Mouse (Mus musculus) G1E (cell line): ENCODE data around the gene Wdr54. TPM values are rescaled to one million over a fixed set of nuclear protein-coding genes. Genes with fewer than 3 reads are reported as not detected.

Source experiments
- ATAC-seq: 2 replicates; pipeline ENCODE4 v1.8.0; 2016; ENCODE audit warnings: mild to moderate bottlenecking; ENCODE audit not compliant: insufficient number of reproducible peaks, poor library complexity, low FRiP score, severe bottlenecking; ENCODE audit errors: extremely low read depth
- DNase-seq: peaks from one replicate; pipeline ENCODE4 v3.0.0; 2012; ENCODE audit warnings: low spot score
- H3K27me3 ChIP-seq: 2 replicates; pipeline ENCODE4 v1.6.1; 2012; ENCODE audit warnings: mild to moderate bottlenecking, low read length, inconsistent platforms; ENCODE audit not compliant: insufficient read depth
- H3K36me3 ChIP-seq: replicated peaks from 2 replicates; pipeline ENCODE3; 2012; ENCODE audit warnings: mild to moderate bottlenecking, inconsistent platforms
- H3K4me1 ChIP-seq: 2 replicates; pipeline ENCODE4 v1.6.1; 2012; ENCODE audit warnings: low read depth, low read length, inconsistent platforms, mixed read lengths; ENCODE audit not compliant: insufficient read depth
- H3K4me3 ChIP-seq: 2 replicates; pipeline ENCODE4 v1.5.1; 2012; ENCODE audit warnings: low read depth, mild to moderate bottlenecking, inconsistent platforms, low read length, moderate library complexity, mixed read lengths
- H3K9me3 ChIP-seq: replicated peaks from 2 replicates; pipeline ENCODE4 v1.6.1; 2012; ENCODE audit warnings: inconsistent platforms
- CTCF ChIP-seq: IDR thresholded peaks from 2 replicates; pipeline ENCODE4 v1.5.1; 2012; ENCODE audit warnings: low read depth, low read length, inconsistent platforms, mixed read lengths
- GATA1 ChIP-seq: IDR thresholded peaks from 2 replicates; pipeline ENCODE4 v1.6.1; 2012; ENCODE audit warnings: borderline replicate concordance, low read length, inconsistent platforms, mixed read lengths
- GATA2 ChIP-seq: IDR thresholded peaks from 2 replicates; pipeline ENCODE4 v1.6.1; 2012; ENCODE audit warnings: low read depth, low read length, inconsistent platforms, borderline replicate concordance
- POLR2AphosphoS5 ChIP-seq: IDR thresholded peaks from 2 replicates; pipeline ENCODE4 v1.6.1; 2012; ENCODE audit warnings: low read depth, low read length, inconsistent platforms; ENCODE audit not compliant: insufficient replicate concordance
- TAL1 ChIP-seq: conservative IDR thresholded peaks from 2 replicates; pipeline ENCODE4 v1.6.1; 2012; ENCODE audit warnings: low read depth, low read length, inconsistent platforms, mixed read lengths
- polyA plus RNA-seq: library from polyadenylated mRNA; stranded (reverse); fragments of >175 nt; gene quantifications from 2 replicates; pipeline ENCODE4 v1.2.3, GENCODE M21; 2012
- total RNA-seq, 2 experiments: library from RNA; stranded (forward) in 1 of 2; stranded (reverse) in 1 of 2; fragments of 200-1000 nt in 1 of 2; fragments of >200 nt in 1 of 2; fragmentation: Nextera tagmentation in 1 of 2; gene quantifications; 2 replicates each; pipeline ENCODE4 v1.2.3; 2014 to 2017

The Wdr54 gene
- total and polyA plus RNA-seq, 3 experiments = 0.27 TPM; not detected in 2

- no peak for TF ChIP-seq TAL1
- TF ChIP-seq POLR2AphosphoS5 = no peak
- no peak for TF ChIP-seq GATA2
- TF ChIP-seq CTCF = no peak
- TF ChIP-seq GATA1 = no peak
- Histone ChIP-seq H3K4me1 (peaks cover 82% of the 10 kb centered on the region), H3K27me3 (no peaks in the 10 kb centered on the region), H3K4me3 (peak within 1 kb of the TSS; percentile 94), H3K36me3 (peaks cover 75% of the 10 kb centered on the region), H3K9me3 (no peaks in the 10 kb centered on the region)
- DNase-seq = peak; percentile 96
- peak; percentile 69 for ATAC-seq
These were observed 41.1 kb downstream of the Wdr54 start, which contains the start of gene Mogs for GRCm38 (mm10) chr6:83115011-83115671. Gene Mogs, plus strand, starts transcription at chr6:83115496.

- DNase-seq (no peak), ATAC-seq (no peak)
- Histone ChIP-seq H3K4me3 (no peak overlapping the region), H3K36me3 (peaks cover 66% of the 10 kb centered on the region), H3K27me3 (no peaks in the 10 kb centered on the region), H3K4me1 (peaks cover 70% of the 10 kb centered on the region), H3K9me3 (no peaks in the 10 kb centered on the region)
- no peak for TF ChIP-seq POLR2AphosphoS5
- no peak for TF ChIP-seq CTCF
- no peak for TF ChIP-seq GATA2
- TF ChIP-seq GATA1 = no peak
- TF ChIP-seq TAL1 = no peak
These were observed 44.6 kb downstream of the Wdr54 start for GRCm38 (mm10) chr6:83111510-83112136.

GRCm38 (mm10) chr6:83108762-83109668, 47.2 kb downstream of the Wdr54 start, which contains the start of gene Mrpl53:
Gene Mrpl53, plus strand, starts transcription at chr6:83109040.
- H3K36me3 ChIP-seq = peaks cover 81% of the 10 kb centered on the region
- TF ChIP-seq GATA2 (no peak), TAL1 (no peak), CTCF (no peak), GATA1 (no peak), POLR2AphosphoS5 (peak; percentile 51; the same call in 1 of the 2 replicates)
- peak; percentile 86 for DNase-seq
- H3K27me3 ChIP-seq = no peaks in the 10 kb centered on the region
- H3K9me3 ChIP-seq = no peaks in the 10 kb centered on the region
- ATAC-seq = peak; percentile 71
- H3K4me1 ChIP-seq = peaks cover 57% of the 10 kb centered on the region
- peak within 1 kb of the TSS; percentile 100 for H3K4me3 ChIP-seq

GRCm38 (mm10) chr6:83107566-83108400, 48.4 kb downstream of the Wdr54 start:
- H3K9me3 ChIP-seq = no peaks in the 10 kb centered on the region
- peaks cover 55% of the 10 kb centered on the region for H3K4me1 ChIP-seq
- peaks cover 82% of the 10 kb centered on the region for H3K36me3 ChIP-seq
- DNase-seq (peak; percentile 75), ATAC-seq (peak; percentile 50; the same call in 1 of the 2 replicates)
- H3K27me3 ChIP-seq = no peaks in the 10 kb centered on the region
- TF ChIP-seq GATA2 = no peak
- peak; percentile 92 for TF ChIP-seq CTCF
- peak overlapping the region; percentile 100; the same call in 1 of the 2 replicates for H3K4me3 ChIP-seq

GRCm38 (mm10) chr6:83104158-83104557, 52.0 kb downstream of the Wdr54 start:
- TF ChIP-seq CTCF (no peak), TAL1 (no peak), GATA1 (no peak), POLR2AphosphoS5 (no peak), GATA2 (no peak)
- ATAC-seq = no peak
- Histone ChIP-seq H3K9me3 (no peaks in the 10 kb centered on the region), H3K4me1 (peaks cover 53% of the 10 kb centered on the region), H3K36me3 (peaks cover 60% of the 10 kb centered on the region), H3K27me3 (no peaks in the 10 kb centered on the region), H3K4me3 (no peak overlapping the region)
- no peak for DNase-seq
